Mouse (Mus musculus) ovary, postnatal 36 days (tissue): ENCODE data around the gene Shf.

Experiments used
- DNase-seq: peaks from one replicate; pipeline ENCODE4 v3.0.0; 2022; ENCODE audit warnings: low spot score, mixed read lengths

Gene Shf

DNA sequence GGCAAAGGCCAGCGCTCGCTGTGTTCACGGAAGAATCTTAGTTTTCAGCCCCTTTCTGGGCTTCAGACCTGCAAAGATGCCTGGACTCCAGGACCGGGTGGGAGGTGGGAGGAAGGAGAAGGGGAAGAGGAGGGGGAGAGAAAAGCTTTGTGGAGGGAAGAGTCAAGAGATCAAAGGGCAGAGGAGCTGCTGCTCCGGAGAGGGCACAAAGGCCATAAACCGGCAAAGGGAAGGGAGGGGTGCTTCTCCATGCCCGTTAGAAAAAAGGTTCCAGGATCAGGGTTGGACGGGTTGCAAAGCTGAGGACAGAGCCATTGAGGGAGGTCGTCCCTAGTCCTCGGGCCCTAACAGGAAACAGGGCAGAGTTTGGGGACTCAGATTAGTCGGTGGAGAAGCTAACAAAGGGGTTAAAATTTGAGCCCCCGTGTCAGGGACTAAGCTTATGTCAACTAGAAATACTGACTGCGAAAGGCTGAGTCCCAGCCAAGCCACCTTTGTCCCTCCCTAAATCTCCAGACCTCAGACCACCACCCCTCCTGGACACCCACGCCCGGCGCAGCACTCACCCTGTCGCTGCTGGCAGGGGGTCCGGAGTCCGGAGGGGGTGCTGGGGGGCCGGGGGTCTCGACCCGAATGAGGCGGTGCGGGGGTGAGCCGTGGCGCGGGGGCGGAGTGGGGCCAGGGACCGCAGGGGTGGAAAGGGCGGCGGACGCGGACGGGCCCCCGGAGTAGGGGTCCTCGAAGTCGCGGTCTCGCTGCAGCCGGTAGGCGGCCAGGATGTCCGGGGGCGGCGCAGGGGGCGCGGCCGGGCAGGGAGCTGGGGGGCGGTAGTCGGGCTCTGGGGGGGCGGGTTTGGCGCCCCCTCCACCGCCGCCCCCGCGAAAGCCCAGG is 636 bp downstream of the Shf start:
- DNase-seq, result no peak

DNA sequence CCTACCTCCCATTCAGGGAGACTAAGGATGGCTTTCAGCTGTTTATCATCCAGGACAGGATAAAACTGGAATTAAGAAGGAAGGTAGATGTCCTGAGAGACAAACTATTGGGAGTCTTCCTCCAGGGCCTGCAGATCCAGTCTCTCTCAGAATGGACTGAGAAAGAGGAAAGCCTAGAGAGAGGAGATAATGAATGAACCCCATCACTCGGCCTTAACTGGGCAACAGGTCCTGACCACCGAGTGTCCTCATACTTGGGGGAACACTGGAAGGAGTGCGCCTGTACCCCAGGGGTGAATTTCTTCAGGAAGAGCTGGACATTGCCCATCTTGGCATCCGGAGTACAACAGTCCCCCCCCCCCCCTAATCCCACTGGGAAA is 1.3 kb downstream of the Shf start:
- DNase-seq, result no peak

DNA sequence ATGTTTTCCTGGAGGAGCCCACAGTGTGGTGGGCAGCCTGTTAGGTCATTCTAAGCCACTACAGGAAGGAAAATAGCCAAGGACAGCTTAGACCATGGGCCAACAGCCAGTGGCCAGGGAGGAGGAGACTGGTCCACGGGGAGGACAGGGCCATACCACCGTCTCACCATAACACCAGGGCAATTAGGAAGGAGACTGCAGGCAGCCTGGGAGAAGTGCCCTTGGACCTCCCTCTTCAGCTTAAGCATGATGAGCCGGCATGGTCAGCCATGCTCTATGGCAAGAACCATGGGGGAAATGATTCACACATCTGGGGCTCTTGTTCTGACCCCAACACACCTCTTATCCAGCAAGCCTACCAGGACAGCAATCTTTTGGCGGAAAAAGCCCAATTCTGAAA is 1.8 kb downstream of the Shf start:
- DNase-seq, result no peak

DNA sequence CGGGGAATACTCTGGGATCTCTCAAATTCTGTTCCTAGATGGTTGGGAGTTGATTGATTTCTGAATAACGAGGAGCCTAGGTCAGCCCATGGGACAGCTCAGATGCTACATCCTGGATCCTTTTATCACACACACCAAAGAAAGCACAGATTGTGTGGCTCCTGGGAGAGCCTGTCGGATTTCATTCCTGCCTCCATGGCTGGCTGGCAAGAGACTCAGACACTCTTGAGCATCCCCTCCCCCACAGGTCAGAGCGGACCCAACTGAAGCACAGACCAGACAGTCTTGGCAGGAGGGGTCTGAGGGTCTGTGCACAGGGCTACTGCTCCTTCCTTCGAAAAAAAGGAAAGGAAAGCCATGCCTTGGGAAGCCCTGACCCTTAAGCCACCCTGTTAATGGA is 2.3 kb downstream of the Shf start:
- no peak for DNase-seq

DNA sequence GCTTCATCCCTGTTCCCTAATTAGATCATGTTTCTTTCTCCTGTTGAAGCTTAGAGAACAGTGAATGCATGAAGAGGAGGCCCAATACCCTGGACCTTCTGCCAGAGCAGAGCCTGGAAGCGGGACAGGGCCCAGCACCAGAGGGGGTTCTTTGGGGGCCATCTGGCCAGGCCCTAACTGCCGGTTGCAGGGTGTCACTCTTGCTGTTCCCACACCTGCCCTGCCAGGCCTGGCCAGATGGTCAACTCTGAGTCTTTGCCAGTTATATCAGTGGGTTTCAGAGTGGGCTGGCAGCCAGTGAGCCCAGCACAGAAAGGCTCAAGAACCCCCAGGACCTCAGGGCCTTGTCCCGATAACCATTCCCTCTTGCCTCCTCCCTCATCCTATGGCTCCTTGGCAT is 2.9 kb downstream of the Shf start:
- no peak for DNase-seq

DNA sequence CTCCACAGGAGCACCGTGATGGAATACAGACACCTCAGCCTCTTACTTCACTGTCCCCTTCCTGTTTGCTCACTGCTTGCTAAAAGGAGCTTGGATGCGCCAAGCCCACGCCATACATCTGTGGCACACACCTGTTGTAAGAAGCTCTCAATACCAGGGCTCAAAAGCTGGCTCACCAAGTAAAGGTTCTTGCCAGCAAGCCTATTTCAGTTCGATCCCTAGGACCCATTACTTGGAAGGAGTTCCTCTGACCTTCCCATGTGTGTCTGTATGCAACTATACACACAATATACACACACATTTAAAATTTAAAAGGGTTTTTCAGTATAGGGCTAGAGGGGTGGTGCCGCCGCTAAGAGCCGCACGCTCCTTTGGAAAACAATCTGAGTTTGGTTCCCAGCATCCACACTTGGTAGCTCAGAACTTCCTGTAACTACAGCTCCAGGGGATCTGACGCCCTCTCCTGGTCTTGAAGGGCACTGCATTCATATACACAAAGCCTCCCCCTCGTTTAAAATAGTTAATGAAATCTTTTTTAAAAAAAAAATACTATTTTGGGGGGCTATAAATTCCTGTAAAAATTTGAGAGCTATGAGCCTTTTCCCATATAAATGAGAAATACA is 3.6 kb downstream of the Shf start:
- DNase-seq, result no peak

DNA sequence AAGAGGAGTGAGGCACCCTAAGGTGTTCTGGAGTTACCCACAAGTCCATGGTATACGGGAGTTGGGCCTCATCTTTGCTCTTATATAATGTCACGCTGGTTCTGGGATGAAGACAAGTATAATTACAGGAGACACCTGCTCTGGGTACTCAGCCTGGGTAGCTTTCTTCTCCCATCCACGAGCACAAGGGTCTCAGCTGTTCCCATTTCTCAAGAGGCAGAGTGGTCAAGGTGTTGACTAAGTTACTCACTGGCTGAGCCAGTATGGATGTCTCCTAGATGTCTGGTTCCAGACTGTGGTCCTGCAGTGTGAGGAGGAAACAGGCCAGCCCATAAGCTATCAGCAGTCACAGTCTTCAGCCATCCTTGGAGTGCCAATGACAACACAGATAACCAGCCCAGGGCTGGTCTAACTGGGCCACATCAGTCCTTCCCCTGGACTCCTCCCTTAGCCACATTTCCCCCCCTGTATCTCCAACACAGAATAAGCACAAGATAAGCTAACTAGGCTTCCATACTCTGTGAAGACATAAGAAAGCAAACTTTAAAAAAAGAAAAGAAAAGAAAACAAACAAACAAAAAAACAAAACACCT is 4.5 kb downstream of the Shf start:
- DNase-seq, result no peak

DNA sequence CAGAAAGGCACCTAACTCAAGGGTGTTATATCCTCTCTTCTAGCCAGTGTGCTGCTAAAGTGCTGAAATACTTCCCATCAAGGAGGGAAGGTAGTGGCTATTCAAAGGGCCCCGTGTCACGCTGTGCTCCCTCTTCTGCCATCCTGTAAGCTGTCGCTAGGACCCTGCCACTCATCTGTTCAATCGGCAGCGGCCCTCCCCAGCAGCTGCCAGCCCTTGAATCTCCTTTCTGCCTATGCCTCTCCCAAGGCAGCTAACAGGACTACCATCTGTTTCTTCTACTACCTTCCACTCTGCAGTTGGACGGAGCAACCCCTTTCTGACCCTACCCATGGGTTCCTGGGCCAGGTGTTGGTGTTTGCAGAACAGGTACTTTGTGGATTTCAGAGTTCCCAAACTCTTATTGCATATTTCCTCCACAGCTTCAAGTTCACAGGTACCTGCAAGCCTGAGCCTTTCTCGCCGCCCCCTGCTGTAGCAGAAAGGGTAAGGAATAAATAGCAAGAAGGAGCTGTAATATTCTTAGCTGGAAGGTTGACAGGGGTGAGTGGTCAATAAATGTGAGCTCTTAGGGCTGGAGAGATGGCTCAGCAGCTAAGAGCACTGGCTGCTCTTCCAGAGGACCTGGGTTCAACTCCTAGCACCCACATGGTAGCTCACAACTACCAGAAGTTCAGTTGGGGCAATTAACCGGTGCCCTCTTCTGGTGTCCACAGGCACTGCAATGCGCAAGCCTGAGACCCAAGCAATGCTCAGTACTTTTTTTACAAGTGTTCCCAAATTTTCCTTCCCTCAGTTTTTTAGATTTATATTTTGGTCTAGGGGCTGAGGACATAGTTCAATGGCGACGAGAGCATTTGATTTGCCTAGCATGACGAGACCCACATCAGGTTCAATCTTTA is 6.1 kb downstream of the Shf start:
- DNase-seq, result no peak

DNA sequence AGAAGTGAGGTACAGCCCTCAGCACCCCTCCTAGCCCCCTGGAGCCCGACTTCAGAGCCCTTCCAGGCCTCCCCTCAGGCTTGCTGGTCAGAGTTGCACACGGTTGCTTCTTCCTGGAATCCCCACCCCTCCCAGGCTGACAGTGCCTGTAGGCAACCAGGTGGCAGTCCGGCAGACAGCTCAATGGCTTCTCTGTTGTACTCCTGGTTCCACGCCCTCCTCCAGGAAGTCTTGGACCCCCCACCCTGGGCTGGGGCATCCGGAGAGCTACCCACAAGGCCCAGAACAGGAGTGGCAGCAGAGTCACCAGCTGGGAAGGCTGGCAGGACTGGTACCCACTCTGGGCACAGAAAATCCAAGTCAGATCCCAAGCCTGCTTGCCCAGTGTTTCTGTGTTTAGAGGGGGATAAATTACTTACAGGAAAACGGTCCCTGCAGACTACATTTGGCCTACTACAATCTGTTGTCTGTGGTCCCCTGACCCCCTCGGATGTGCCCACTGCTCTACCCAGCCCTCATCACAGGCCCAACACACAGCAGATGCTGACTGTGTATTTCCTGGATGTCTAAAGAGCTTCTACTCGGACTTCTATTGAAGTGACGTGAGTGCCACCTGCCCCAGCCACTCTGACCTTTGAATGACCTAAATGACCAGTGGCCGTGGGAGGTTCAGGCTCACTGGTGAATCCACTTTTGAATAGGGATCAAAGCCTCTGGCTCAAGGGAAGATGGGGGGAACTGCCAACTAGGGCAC is 6.9 kb downstream of the Shf start:
- DNase-seq, result no peak

DNA sequence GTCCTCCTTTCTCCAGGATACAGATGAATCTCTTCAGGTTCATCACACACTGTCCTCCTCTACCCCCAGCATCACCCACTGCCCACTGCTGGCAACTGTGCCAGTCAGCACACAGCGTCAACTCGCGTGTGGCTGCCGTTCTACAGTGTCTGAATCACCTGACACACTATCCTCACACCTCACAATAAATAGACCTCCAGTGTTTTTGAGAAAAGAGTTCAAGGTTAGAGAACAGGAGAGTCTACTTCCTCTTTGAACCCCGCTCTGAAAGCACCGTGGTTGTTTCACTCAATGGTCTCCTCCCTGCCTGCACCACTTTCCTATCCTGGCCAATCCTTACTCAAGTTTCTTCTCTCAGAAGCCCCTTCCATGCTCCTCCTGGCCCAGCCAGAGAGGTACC is 7.8 kb downstream of the Shf start:
- DNase-seq, result no peak

DNA sequence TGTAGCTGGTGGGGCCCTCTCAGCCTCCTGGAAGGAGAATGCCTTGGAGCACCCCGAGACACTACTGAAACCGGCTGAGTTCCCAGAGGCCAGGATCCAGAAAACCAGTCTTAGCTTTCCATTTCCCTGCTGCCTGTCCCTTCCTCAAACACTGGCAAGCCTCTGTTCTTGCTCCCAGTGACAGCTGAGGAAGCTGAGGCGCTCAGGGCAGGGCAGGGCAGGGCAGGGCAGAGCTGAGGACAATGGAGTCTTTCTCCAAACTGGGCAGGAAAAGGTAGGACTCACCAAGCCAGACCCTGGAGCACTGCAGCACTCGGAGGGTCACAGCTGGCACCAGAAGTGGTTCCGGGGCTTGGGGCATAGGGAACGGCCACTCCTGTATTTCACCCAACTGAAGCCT is 8.7 kb downstream of the Shf start:
- DNase-seq, result no peak

DNA sequence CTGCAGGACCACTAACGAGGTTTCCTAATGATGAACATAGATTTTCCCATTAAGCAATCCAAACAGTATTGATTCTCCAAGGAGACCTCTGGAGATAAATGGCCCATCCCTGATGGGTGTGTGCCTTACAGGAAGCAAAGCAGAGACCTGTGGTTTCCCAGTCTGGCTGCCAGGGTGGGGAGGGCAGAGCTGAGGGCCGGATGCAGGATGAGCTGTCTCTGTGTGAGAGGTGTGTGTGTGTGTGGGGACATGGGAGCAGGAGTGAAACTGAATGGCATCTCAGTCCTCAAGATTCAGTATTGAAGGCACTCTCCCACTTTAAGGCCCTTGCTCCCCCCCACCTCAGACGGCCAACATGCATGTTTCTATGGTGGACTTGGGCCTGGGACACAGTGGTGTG is 12.8 kb downstream of the Shf start:
- DNase-seq, result no peak

DNA sequence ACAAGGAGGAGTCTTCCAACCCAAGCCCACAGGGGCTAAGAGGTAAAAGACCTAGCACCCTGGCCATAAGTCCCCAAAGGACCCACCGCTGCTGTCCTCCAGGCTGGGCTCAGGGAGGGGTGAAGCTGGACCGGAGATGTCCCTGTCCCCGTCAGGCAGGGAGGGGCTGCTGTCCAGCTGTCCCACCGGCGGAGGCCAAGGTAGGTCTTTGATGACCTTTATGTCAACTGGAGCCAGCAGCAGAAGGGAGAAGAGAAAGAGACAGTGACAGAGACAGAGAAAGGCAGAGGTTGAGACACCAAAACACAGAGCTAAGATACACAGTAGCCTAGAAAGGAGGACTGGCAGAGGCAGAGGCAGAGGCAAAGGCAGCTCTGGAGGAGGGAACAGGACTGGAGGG is 13.6 kb downstream of the Shf start:
- no peak for DNase-seq

DNA sequence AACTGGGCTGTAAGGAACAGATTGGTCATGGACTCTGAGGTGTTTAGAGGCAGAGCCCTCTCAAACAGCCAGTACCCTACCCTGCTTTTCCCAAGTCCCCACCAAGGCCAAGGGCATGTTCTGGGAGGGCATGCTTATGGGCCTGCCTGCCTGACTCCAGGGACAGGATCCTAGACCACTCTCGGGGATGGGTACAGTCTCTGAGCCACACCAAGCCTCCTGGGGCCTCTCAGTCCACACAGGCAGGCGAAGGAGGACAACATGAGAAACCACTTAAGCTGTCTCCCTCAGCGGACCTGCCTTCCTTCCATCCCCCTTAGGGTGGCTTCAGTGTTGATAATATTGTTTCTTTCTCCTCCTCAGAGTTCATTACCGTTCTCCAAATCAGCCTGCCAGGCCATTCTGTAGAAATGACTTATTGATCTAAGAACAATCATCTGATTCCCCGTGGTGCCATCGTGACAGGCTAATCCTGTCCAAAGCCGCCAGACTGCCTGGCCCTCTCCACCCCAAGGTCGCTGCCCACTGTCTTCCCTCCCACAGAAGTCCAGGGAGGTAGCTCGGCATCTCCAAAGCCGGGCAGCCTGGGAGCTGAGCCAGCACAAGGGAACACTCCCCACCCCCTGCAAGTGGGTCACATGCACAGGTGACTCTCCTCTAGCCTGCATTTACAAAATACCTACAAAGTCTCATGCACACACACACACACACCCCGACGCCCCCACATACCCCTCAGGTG is 14.6 kb downstream of the Shf start:
- peak; percentile 56 for DNase-seq

DNA sequence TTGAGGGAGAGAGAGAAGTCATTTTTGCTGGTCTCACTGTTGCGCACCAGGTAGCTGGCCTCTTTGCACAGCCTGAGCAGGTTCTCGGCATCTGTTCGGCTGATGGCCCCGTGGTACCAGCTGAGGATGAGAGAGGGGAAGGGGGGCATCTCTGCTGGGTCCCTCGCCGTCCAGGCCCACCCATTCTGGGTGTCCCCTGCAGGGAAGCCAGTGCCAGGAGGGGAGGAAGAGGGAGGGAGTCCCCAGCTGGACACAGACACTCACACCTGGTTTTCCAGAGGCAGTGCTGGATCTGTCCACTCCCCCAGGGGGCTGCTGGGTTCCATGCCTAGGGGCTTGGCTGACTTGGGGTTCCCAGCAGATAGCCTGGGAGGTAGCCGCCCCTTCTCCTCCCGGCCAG is 15.2 kb downstream of the Shf start:
- DNase-seq, result no peak

DNA sequence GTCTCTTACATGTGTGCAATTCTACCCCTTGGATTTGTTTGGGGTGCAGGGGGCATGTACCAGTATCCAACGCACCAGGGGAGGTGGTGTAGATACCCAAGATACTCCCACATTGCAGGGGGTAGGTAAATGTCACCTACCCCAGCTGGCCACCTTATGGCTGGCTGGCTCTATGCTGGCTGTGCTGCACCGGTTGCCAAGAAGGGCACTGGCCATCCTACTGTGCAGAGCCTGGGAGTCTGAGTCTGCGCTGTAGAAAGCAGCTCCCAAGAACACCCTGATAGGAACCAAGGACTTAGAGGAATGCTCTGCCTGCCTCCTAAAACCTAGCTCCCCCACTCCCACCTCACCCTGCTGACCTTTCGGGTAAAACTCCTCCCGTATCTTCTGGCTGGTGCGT is 16.0 kb downstream of the Shf start:
- DNase-seq, result no peak

DNA sequence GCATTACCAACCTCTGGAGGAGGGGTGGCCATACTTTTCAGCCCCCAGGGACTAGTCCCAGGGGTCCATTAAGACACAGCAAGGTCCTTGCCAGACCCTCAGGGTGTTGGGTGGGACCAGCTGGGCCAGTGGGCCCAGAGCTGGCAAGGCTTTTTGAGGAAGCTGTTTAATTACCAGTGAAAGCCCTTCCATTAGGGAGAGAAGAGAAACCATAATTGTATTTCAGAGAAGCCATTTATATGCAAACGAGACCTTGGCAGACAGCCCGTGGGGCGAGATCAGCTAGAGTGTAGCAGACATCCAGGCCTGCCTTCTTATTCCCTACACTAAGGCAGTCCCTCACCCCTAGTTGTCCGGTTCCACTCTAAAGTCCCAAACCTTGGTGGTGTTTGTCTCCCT is 17.0 kb downstream of the Shf start:
- peak; percentile 46 for DNase-seq

DNA sequence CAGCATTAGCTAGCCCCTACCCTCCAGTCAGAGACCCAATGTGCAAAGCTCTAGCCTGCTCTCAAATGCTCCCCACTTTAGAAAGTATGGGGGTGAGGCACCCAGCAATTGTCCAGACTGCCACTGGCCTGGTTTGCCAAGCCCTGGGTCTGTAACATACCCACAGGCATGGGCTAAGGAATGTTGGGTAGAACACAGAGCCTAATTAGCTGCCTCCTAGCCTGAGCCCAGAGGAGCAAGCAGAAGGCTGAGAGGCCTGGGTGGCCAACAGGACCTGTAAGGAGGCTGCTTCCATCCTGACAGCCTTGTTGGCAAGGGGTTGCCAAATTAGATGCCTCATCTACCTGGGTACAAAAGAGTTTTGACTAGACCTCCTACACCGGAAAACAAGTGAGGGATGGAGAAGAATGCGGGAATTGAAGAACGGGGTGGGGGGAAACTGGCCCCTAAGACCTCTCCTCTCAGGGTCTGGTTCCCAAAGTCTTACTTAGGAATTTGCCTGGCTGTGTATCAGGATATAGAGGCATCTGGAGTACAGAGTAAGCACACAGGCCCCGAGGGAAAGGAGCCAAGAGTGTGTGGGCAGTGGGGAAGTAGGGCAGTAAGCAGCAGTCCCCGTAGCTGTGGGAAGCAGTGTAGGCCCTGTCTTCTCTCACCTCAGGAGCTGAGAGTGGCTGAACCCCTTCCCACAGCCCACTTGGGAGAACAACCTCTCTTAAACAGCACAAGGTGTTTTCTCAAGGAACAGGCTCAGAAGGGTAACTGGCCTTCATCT is 17.6 kb downstream of the Shf start:
- no peak for DNase-seq

DNA sequence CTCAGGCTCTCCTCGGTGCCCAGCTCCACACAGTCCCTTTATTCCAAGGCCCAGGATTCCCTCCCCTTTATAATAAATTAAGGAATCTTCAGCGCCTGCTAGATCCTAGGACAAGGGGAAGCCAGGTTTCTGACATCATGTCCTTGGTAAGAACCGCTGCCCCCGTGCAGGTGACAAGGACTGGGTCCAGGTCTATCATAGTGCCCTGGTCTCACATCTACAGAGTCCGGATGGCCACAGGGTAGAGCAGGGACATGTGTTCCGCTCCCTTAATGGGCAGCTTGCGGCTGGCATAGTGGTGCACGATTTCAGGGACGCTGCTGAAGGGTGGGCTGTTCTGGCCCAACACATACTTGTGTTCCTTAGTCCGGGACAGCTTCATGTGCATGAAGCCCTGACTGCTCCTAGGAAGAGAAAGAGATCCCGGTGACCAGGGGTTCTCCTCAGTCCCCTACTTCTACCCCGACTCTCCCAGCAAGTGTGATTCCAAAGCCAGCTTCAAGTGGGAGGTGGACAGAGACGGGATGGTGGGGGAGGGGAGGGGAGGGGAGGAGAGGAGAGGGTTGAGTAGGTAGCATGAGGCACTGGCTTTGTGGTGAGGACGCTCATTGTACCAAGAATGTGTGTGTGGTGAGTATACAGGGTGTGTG is 19.7 kb downstream of the Shf start:
- no peak for DNase-seq
